Mouse (Mus musculus): ENCODE results near the gene Cxcl16. TPM values are rescaled to one million over a fixed set of nuclear protein-coding genes. Genes with fewer than 3 reads are reported as not detected.
A peak's percentile ranks its signal among the peaks of the same experiment; 100 is the strongest.
"Not testable (repeated sequence)": the region's sequence is repeated elsewhere in the genome, so short reads cannot be mapped to it uniquely, and the experiment has no call there.

Cxcl16 gene
- 1 to 10 TPM; 1.4 to 6.7 (median 3.5) TPM for total RNA-seq (2022)

DNA sequence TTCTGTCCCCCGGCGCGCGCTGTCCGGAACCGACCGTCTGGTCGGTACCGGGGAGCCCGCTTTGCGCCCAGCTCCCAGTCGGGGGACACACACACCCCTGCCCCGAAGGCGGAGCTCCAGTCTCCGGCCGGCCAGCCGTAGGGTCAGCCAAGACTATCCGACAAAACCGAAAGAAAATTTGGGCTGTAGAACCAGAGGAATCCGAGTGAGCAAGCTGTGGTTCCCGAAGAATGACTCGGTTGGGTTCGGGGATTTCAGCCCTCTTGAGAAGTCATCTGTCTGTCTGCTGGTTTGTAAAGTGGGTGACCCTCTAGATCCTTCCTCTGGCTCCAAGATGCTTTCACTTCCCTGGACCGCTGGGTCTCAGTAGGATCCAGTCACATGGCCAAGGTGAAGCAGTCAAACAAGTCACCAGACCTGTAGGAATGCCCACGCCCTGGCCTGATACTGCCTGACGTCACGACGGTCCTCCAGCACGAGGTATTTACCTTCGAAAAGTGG lies at the start of gene Cxcl16:
Gene Cxcl16 (minus strand): TSS at position 384 of the 501 bp plus-strand sequence.
- DNase-seq (ENCODE audit: low spot score in 2 of 2): no peak

DNA sequence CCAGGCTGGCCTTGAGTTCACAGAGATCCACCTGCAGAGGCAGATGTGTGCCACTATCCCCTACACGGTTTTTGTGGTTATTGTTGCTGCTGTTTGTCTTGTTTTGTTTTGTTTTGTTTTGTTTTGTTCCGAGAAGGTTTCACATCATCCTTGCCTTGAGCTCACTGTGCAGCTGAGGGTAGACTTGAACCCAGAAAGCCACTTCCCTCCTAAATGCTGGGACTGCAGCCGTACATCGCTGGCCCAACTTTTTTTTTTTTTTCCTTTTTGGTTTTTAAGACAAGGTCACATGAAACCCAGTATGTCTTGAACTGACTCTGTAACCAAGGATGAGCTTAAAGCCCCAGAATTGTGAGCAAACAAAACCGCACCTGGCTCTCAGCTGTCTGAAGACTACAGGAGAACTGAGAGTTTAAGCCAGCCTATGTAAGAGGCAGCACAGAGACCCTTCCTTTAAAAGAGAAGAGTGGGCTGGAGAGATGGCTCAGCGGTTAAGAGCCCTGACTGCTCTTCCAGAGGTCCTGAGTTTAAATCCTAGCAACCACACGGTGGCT lies 47.3 kb upstream of the Cxcl16 start:
- DNase-seq (ENCODE audit: low spot score in 2 of 2): no peak

DNA sequence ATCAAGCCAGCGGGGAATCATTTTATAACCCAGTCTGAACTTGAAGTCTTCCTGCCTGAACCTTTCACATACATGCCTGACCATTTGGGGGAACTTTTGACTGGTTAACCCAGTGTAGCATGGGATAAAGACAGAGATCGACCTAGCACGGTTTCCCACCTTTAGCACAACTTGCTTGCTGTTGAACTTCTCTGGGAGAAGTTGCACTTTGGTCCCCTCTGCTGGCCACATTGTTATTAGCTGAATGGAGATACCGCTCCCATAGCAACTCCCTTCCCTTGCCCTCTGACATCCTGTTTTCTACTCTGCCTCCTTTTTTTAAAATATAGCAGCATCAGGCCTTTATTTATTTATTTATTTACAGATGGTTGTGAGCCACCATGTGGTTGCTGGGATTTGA lies 46.6 kb upstream of the Cxcl16 start:
- peak in 1 of 2 experiments; percentile 32 for DNase-seq (ENCODE audit: low spot score in 2 of 2)

DNA sequence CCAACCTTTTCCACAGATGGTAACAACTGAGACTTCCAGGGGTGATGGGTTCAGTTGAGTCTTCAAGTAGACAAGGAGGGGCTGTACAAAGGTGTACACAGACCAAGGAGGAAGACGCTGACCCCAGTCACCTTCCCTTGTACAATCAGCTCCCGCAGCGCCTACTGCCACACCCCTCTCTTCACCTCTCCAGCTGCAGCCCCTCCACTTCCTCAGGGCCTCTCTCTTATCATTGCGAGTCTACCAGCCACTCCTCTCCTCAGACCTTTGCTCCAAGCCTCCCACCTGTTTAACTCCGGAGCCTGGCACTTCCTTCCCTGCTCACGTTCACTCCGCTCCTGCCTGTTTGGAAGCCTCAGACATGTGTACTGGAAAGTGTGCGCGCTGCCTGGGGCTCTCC lies 45.2 kb upstream of the Cxcl16 start, which contains the start of gene Tm4sf5:
Gene Tm4sf5 (plus strand): TSS at position 275 of the 400 bp plus-strand sequence.
- no peak for DNase-seq (ENCODE audit: low spot score in 2 of 2)

DNA sequence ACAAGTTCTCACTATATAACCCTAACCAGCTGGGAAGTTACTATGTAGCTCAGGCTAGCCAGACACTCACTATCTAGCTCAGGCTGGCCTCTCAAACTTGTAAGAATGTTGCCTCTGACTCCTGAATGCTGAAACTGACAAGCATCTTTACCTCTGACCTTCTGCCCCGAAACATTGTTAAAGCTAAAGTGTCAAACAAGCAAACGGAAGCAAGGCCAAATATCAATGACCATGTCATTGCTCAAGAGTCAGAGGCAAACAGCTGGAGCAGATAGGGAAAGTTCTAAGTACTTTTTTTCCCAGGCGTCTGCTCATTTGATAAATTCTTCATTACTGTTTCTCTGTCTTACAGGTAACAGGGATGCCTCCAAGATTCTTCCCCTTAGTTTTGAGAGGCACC lies 42.2 kb upstream of the Cxcl16 start:
- DNase-seq (ENCODE audit: low spot score in 2 of 2): no peak

DNA sequence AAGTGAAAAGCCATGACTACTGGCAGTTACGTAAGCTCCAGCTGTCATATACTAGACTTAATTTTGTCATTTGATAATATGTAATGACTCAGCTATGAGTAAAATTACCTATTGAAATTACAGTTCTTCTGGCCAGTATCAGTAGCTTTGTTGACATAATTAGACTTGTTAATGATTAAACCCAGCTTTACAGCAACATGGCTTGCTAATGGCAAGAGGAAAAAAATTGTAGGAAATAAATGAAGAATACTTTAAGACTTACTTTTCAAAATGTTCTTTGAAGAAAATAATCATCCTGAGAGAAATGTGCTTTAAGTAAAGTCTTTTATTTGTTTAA lies 40.7 kb upstream of the Cxcl16 start:
- no peak for DNase-seq (ENCODE audit: low spot score in 2 of 2)

DNA sequence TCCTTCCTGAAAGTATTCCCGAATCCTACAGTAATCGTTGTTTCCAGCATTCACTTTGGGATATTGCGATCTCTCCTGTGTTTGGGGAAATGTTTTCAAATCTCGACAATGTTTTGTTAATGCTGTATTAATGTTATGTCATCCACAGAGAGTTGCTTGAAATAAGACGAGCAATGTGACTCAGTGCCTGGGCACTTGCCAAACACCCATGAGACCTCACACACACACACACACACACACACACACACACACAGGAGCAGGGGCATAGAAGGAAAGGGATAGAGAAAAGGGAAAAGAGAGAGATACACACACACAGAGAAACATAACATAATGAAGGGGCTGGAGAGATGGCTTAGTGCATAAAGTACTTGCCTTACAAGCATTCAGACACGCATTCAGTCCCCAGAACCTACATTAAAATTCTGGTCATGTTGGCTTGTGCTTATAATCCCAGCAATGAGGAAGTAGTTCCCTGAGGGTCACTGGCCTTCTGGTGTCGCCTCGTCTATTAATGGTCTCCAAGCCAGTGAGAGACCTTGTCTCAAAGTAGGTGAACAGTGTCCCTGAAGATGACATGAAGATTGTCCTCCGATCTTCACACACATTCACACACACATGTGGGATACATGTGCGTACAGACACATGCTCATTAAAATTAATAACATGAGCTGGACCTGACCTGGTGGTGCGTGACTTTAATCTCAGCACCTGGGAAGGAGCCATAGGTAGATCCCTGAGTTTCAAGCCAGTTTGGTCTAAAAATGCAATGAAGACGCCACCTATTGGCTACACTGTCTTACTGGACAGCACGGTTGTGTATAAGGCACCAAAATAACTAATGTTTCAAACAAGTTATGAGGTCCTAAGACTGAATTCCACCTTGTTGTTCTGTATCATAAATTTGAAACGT lies 40.0 kb upstream of the Cxcl16 start:
- no peak for DNase-seq (ENCODE audit: low spot score in 2 of 2)

DNA sequence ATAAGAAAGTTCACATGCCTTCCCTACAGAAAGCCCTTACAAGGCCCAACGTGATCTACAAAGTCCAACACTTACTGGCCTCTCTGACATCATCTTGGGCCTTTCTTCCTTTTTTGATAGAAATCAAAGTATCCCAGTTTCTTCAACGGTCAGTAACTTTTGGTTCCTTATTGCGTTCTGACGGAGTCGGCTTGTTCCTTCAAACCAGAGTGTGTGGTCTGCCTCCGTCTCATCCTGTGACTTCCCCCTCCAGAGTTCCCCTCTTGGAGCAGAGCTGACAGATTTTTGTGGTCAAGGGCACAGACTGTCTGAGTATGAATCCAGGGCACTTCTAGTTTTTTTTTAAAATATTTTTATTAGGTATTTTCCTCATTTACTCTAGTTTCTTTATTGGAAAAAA lies 29.9 kb upstream of the Cxcl16 start:
- no peak for DNase-seq (ENCODE audit: low spot score in 2 of 2)

DNA sequence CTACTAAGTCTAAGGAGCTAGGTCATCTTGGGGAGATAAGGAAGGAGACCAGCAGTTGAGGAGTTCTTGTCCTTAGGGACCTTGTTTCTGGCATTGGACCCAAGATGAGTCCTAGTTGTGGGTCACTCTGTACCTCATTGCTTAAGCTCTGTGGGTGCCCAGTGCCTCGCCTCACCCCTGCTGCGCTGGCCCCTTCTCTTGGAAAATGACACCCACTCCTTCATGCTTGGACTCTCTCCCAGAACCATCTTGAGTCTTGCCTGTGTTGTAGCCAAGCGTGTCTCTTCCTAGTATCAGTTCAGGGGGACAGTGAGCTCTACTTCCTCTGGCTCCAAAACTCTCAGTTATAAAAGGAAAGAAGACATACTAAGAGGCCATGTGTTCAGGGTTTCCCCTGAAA lies 29.4 kb upstream of the Cxcl16 start:
- no peak for DNase-seq (ENCODE audit: low spot score in 2 of 2)

DNA sequence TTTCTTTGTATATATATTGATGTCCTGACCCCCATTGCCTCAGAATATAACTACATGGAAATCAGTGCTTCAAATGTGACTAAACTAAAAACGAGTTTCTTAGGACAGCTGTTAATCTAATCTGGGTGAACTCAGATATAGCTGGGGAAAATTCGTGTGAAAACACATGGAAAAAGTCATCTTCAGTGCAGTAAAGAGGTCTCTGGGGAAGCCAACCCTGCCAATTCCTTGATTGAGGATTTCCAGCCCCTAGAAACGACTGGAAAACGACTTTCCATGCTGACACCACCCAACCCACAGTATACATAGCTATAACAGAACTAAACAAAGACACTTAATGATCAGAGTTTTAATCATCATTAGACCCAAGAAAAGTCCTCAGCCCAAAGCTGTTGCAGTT lies 28.0 kb upstream of the Cxcl16 start:
- DNase-seq (ENCODE audit: low spot score in 2 of 2): no peak

DNA sequence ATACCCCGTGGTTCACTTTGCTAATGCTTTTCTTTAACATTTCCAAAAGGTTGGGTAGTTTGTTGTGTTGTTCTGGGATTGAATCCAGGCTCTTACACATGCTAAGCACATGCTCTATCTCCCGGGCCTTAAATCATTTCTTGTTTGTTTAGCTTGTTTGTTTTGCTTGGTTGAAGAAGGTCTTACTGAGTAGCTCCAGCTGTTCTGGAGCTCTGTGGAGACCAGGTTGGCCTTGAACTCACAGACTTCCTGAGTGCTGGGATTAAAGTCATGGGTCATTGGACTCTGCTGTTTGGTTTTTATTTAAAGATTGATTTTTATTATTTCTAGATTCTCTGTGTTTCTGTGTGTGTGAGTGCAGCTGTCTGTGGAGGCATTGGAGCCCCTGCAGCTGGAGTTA lies 25.7 kb upstream of the Cxcl16 start:
- DNase-seq (ENCODE audit: low spot score in 2 of 2): no peak

DNA sequence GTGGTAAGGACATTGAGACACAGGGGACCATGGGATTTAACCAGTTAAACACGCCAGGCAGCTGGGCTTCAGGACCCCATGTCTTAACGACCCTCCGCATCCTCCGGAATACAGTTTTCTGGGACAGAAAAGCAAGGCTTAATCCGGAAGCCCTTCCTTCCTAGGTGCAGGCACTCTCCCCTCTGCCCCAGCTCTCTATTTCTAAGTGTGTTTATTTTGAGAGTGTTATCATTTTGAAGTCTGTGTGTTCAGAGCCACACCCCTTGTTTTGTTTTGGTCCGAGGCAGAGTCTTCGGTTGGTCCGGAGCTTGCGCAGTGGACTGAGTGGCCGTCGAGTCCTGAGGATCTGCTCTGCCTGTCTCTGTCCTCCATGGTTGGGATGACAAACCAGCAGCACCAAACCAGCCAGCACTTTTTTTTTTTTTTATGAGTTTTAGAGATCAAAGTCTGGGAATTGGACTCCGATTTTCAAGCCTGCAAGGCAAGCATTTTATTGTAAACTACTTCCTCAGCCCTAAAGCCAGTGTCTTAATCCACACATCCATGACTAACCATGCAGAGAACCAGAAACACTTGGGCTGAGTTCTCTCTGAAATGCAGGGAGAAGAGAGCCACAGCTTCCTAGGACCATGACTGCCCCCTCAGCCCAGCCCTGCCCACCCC lies 15.2 kb upstream of the Cxcl16 start:
- DNase-seq (ENCODE audit: low spot score in 2 of 2): no peak

DNA sequence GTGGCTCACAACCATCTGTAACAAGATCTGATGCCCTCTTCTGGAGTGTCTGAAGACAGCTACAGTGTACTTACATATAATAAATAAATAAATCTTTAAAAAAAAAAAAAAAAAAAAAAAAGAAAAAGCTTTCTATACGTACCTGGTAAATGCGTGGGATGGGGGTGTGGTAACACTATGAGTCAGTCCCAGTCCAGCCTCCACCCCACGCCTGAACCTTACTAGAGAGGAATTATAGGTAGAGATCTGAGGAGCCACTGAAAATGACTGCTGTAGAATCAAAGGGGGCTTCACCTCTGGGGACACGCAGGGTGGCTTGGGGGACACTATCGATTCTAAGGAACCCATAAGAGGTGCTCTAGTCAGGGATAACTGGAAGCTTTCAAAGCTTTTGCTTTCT lies 13.5 kb upstream of the Cxcl16 start:
- not testable (repeated sequence) for DNase-seq (ENCODE audit: low spot score in 2 of 2)

DNA sequence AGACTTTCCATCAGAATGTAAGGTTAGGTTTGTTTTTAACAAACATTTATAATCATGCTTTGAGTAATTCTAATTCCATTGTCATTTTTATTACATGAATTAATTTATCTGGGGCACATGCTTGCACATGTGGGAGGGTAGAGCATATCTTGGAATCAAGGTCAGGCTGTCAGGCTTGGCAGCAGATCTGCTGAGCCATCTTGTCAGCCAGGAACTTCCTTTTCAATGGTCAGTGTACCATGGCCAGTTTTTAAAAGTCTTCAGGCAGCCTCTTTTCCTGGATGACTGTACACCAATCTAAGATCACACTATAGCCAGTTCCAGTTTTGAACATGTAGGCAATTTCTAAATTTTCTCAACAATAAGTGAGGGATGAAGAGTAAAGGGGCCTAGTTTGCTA lies 12.9 kb upstream of the Cxcl16 start:
- DNase-seq (ENCODE audit: low spot score in 2 of 2): no peak

DNA sequence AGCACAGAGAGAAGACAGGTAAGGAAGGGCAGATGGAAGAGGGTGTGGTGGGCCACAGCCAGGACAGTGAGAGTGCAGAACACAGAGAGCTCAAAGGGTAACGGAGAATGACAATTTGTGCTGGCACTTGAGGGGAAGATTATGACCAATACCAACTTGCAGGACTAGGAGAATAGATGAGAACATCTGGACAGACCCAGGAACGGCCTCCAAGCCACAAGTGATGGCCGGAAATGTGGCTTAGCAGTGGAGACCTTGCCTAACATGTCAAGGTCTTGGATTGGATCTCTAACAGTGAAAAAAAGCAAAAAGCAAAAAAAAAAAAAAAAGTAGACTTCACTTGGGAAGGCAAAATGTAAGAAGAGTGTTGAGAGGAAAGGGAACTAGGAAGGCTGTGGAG lies 10.0 kb upstream of the Cxcl16 start:
- DNase-seq (ENCODE audit: low spot score in 2 of 2): no peak

DNA sequence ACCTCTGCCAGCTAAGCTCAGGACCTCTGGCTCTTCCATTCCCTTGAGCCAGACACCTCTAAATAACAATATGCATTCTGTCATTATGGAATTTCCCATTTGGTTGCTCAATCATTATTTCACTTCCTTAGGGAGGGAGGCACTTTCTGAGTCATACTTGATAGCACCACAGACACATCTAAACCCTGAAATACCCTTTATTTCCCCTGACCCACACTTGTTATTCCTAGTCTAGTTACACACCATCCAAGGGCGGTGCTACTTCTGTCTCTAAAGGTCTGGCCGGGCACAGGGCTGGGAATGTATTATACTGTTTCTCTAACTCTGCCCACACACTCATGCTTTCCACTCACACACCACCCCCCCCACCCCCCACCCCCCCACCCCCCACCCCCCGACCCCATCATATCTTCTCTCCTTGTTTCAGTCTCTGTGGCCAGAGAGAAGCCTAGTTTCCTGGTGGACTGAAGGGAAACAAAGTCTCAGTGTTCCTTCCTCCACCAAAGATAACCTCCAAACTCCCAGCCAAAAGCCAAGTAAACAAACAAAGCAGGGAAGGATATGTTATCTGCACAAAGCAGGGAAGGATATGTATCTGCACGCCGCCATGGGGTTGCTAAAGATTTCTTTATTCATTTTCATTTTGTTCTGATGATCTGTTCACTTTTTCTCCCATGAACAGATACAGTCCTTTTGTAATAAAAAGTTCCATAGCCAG lies 8.3 kb upstream of the Cxcl16 start:
- DNase-seq (ENCODE audit: low spot score in 2 of 2): no peak

DNA sequence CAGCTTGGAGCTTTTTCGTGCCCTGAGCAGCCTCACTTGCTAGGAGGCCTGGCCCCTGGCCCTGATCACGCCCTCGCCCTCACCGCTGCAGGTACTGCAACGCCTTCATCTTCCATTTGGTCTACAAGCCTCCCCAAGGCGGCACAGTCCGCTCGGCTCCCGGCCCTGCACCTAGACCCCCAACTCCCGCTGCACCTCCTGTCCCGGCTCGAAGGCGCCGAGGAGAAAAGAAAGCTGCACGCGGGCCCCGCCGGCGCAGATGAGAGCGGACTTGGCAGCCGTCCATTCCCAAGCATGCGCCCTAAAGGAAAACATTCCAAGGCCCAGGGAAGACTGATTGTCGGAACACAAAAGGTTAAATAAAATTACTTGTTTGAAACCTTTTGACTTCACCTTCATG lies 6.0 kb upstream of the Cxcl16 start:
- no peak for DNase-seq (ENCODE audit: low spot score in 2 of 2)

DNA sequence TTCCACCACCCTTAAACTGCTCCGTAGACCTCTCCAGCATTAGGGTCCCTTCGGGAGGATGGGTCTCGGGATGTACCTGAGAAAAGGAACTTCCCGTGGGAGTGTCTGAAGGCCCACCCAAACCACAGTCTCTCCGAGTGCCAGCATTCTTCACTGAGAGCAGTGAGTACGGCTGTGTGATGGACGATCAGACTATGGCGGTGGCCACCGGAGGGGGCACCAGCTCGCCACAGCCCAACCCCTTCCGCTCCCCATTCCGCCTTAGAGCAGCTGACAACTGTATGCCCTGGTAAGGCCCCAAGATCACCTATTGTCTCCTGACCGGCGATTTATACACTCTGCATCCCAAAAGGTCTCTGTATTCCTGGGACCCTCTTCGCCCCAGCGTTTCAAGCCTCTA lies 5.4 kb upstream of the Cxcl16 start:
- no peak for DNase-seq (ENCODE audit: low spot score in 2 of 2)

DNA sequence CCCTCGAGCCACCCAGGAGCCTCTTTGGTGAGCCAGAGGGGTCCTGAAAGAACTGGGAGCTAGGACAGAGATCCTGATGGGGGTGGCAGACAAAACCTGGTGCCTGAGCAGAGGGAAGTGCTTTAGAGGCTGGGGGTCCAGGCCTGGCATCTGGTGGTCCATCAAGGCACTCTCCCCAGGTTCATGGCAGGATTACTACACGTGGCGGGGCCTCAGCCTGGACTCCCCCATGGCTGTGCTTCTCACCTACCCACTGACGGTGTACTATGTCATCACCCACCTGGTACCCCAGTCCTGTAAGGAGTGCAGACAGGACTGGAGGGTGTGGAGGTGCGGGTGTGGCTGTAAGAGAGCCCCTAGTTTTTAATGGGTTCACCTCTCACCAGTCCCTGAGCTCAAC lies 4.2 kb upstream of the Cxcl16 start:
- DNase-seq (ENCODE audit: low spot score in 2 of 2): no peak

DNA sequence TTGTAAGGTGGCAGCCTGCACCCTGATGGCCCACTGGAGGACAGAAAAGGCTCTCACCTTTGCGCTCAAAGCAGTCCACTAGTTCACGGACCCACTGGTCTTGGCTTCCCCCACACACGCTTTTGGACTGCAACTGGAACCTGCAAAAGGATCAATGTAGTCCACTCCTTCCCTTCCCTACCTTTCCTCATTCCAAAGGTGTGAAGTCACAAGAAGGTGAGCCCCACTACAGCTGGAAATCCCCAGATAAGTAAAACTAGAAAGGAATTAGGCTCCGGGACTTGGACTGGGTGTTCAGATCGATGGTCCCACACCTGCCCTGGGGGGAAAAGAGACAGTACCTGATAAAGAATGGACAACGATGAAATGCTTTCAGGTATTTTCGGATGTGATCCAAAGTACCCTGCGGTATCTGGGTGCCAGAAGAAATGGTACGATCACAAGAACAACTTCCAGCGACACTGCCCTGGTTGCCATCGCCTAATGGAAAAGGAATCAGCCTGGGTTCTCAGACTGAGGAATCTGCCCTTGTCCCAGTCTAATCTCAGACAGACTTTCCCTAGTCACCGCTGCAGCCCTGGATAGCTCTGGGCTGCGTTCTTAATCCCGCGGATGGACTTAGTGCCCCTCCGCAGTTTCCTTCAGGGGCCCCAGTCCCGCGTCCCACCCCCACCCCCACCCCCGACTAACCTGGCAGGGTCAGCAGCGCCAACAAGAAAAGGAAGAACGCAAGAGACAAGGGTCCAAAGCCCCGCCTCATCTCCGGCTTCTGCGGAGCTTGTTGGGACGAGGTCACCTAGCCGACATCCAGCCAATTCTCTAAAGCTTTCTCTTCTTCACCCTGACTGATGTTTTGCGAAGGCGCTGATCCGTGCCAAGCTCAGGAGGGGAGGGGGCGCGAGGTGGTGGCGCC lies 840 bp downstream of the Cxcl16 start, which contains the start of gene Zmynd15:
Gene Zmynd15 (plus strand): TSS at position 746 of the 913 bp plus-strand sequence.
- no peak for DNase-seq (ENCODE audit: low spot score in 2 of 2)

Measured in layer of hippocampus, adult 8-10 months (tissue).